Mouse (Mus musculus) hindbrain, embryonic 12.5 days (tissue): ENCODE results near the gene Cpa1. TPM values are rescaled to one million over a fixed set of nuclear protein-coding genes. Genes with fewer than 3 reads are reported as not detected.
A peak's percentile ranks its signal among the peaks of the same experiment; 100 is the strongest.

ENCODE experiments used
- ATAC-seq: fragments of 200-750 bp; cut with Nextera tagmentation; 2 replicates; pipeline ENCODE4 v1.8.0; 2017; ENCODE audit warnings: moderate TSS enrichment; ENCODE audit not compliant: low FRiP score
- H3K27ac ChIP-seq: fragments of 300-500 bp; sonication (generic); 2 replicates; pipeline ENCODE4 v1.5.1; 2016; ENCODE audit warnings: mild to moderate bottlenecking
- H3K27me3 ChIP-seq: fragments of 300-500 bp; sonication (generic); 2 replicates; pipeline ENCODE4 v1.6.1; 2016; ENCODE audit warnings: mild to moderate bottlenecking
- H3K36me3 ChIP-seq: fragments of 300-500 bp; sonication (generic); 2 replicates; pipeline ENCODE4 v1.6.1; 2016; ENCODE audit warnings: mild to moderate bottlenecking
- H3K4me1 ChIP-seq: fragments of 300-500 bp; sonication (generic); 2 replicates; pipeline ENCODE4 v1.6.1; 2016
- H3K4me2 ChIP-seq: fragments of 300-500 bp; sonication (generic); replicated peaks from 2 replicates; pipeline ENCODE4 v1.6.1; 2016; ENCODE audit warnings: mild to moderate bottlenecking
- H3K4me3 ChIP-seq: fragments of 300-500 bp; sonication (generic); 2 replicates; pipeline ENCODE4 v1.5.1; 2016; ENCODE audit warnings: mild to moderate bottlenecking
- H3K9ac ChIP-seq: fragments of 300-500 bp; sonication (generic); 2 replicates; pipeline ENCODE4 v1.6.1; 2016; ENCODE audit warnings: mild to moderate bottlenecking, moderate library complexity
- H3K9me3 ChIP-seq: fragments of 300-500 bp; sonication (generic); replicated peaks from 2 replicates; pipeline ENCODE4 v1.6.1; 2016; ENCODE audit warnings: mild to moderate bottlenecking
- WGBS: fragments of 180-500 bp; shearing (Covaris S2); methylation state at CpG from one replicate; pipeline ENCODE4 v1.1.7; 2016; 5-methylcytosine and 5-hydroxymethylcytosine counted together
- polyA plus RNA-seq: library from polyadenylated mRNA; unstranded; fragments of >200 nt; fragmentation: Nextera tagmentation; extraction: Ambion mirVana; gene quantifications from 2 replicates; pipeline ENCODE4 v1.2.1, GENCODE M21; 2016

Cpa1 gene
- polyA plus RNA-seq, 1 experiment from 2014 or later: 0.30 TPM

- 0 out of 2 replicates have a peak, but pooled peaks have one; percentile 35 for ATAC-seq
- H3K4me1 ChIP-seq: peaks cover 37% of the 10 kb centered on the region
Measured at GRCm38 (mm10) chr6:30654932-30655331, 15.9 kb downstream of the Cpa1 start.

GRCm38 (mm10) chr6:30657279-30657678 lies 18.3 kb downstream of the Cpa1 start:
- H3K4me1 ChIP-seq: peaks cover 41% of the 10 kb centered on the region
- 0 out of 2 replicates have a peak, but pooled peaks cover 2% of the 10 kb centered on the region for H3K36me3 ChIP-seq
- no peak overlapping the region for H3K4me2 ChIP-seq
- H3K9ac ChIP-seq: no peak overlapping the region
- H3K9me3 ChIP-seq: no peaks in the 10 kb centered on the region
- H3K4me3 ChIP-seq: no peak overlapping the region
- 91% methylated on average over 12 of the region's 12 CpGs for WGBS
- H3K27ac ChIP-seq: no peak overlapping the region
- H3K27me3 ChIP-seq: no peaks in the 10 kb centered on the region
- ATAC-seq: no peak

More at GRCm38 (mm10) chr6:30654932-30655331, 15.9 kb downstream of the Cpa1 start:
- Histone ChIP-seq H3K36me3 (0 out of 2 replicates have a peak, but pooled peaks cover 2% of the 10 kb centered on the region), H3K9me3 (no peaks in the 10 kb centered on the region), H3K4me3 (no peak overlapping the region), H3K27me3 (no peaks in the 10 kb centered on the region), H3K27ac (peak overlapping the region; percentile 69), H3K9ac (no peak overlapping the region), H3K4me2 (no peak overlapping the region)
- 84% methylated on average over 3 of the region's 3 CpGs for WGBS

GRCm38 (mm10) chr6:30658619-30659018 lies 19.6 kb downstream of the Cpa1 start:
- WGBS: 63% methylated on average over 9 of the region's 9 CpGs
- Histone ChIP-seq H3K27me3 (no peaks in the 10 kb centered on the region), H3K27ac (no peak overlapping the region), H3K36me3 (0 out of 2 replicates have a peak, but pooled peaks cover 2% of the 10 kb centered on the region), H3K9ac (no peak overlapping the region), H3K9me3 (no peaks in the 10 kb centered on the region), H3K4me2 (no peak overlapping the region), H3K4me1 (peaks cover 32% of the 10 kb centered on the region), H3K4me3 (no peak overlapping the region)
- ATAC-seq: no peak

- peak overlapping the region; percentile 77 for H3K27ac ChIP-seq
- no peak for ATAC-seq
Measured at GRCm38 (mm10) chr6:30664776-30665175, 25.8 kb downstream of the Cpa1 start.

GRCm38 (mm10) chr6:30665296-30665695 lies 26.3 kb downstream of the Cpa1 start:
- ATAC-seq: no peak
- H3K27ac ChIP-seq: peak overlapping the region; percentile 77
- 58% methylated on average over 4 of the region's 4 CpGs for WGBS

More at GRCm38 (mm10) chr6:30664776-30665175, 25.8 kb downstream of the Cpa1 start:
- Histone ChIP-seq H3K4me1 (peaks cover 27% of the 10 kb centered on the region), H3K9ac (no peak overlapping the region), H3K27me3 (no peaks in the 10 kb centered on the region), H3K4me2 (no peak overlapping the region), H3K4me3 (no peak overlapping the region), H3K36me3 (no peaks in the 10 kb centered on the region), H3K9me3 (no peaks in the 10 kb centered on the region)
- 41% methylated on average over 6 of the region's 6 CpGs for WGBS

GRCm38 (mm10) chr6:30666043-30666442 lies 27.0 kb downstream of the Cpa1 start:
- H3K4me2 ChIP-seq: no peak overlapping the region
- H3K4me3 ChIP-seq: no peak overlapping the region
- ATAC-seq: no peak
- H3K9ac ChIP-seq: no peak overlapping the region
- WGBS: 33% methylated on average over 6 of the region's 6 CpGs
- H3K27ac ChIP-seq: peak overlapping the region; percentile 77; the same call in 1 of the 2 replicates
- no peaks in the 10 kb centered on the region for H3K36me3 ChIP-seq
- H3K27me3 ChIP-seq: no peaks in the 10 kb centered on the region
- H3K9me3 ChIP-seq: no peaks in the 10 kb centered on the region
- peaks cover 29% of the 10 kb centered on the region for H3K4me1 ChIP-seq

More at GRCm38 (mm10) chr6:30665296-30665695, 26.3 kb downstream of the Cpa1 start:
- Histone ChIP-seq H3K9me3 (no peaks in the 10 kb centered on the region), H3K27me3 (no peaks in the 10 kb centered on the region), H3K4me3 (no peak overlapping the region), H3K4me1 (peaks cover 31% of the 10 kb centered on the region), H3K9ac (no peak overlapping the region), H3K36me3 (no peaks in the 10 kb centered on the region), H3K4me2 (no peak overlapping the region)

- Histone ChIP-seq H3K4me1 (peaks cover 33% of the 10 kb centered on the region), H3K9ac (no peak overlapping the region), H3K4me3 (no peak overlapping the region), H3K27me3 (no peaks in the 10 kb centered on the region), H3K4me2 (no peak overlapping the region), H3K9me3 (no peaks in the 10 kb centered on the region), H3K36me3 (no peaks in the 10 kb centered on the region), H3K27ac (0 out of 2 replicates have a peak overlapping the region, but pooled peaks have one; percentile 8)
- 60% methylated on average over 5 of the region's 5 CpGs for WGBS
- ATAC-seq: no peak
Measured at GRCm38 (mm10) chr6:30667585-30667984, 28.6 kb downstream of the Cpa1 start.

GRCm38 (mm10) chr6:30671696-30672095 lies 32.7 kb downstream of the Cpa1 start:
- Histone ChIP-seq H3K27ac (no peak overlapping the region), H3K27me3 (no peaks in the 10 kb centered on the region), H3K9ac (no peak overlapping the region), H3K4me1 (peaks cover 48% of the 10 kb centered on the region), H3K4me2 (no peak overlapping the region), H3K36me3 (no peaks in the 10 kb centered on the region), H3K4me3 (no peak overlapping the region), H3K9me3 (no peaks in the 10 kb centered on the region)
- 73% methylated on average over 5 of the region's 5 CpGs for WGBS
- no peak for ATAC-seq

GRCm38 (mm10) chr6:30673764-30674561 lies 34.9 kb downstream of the Cpa1 start:
- Histone ChIP-seq H3K27ac (peak overlapping the region; percentile 93), H3K4me2 (peak overlapping the region; percentile 23; the same call in 1 of the 2 replicates), H3K27me3 (no peaks in the 10 kb centered on the region), H3K36me3 (no peaks in the 10 kb centered on the region), H3K4me3 (no peak overlapping the region), H3K9me3 (no peaks in the 10 kb centered on the region), H3K4me1 (peaks cover 53% of the 10 kb centered on the region), H3K9ac (0 out of 2 replicates have a peak overlapping the region, but pooled peaks have one; percentile 32)
- ATAC-seq: peak; percentile 37; the same call in 1 of the 2 replicates
- WGBS: 31% methylated on average over 14 of the region's 14 CpGs

GRCm38 (mm10) chr6:30674714-30675280 lies 35.8 kb downstream of the Cpa1 start:
- Histone ChIP-seq H3K27ac (peak overlapping the region; percentile 93), H3K9me3 (no peaks in the 10 kb centered on the region), H3K9ac (0 out of 2 replicates have a peak overlapping the region, but pooled peaks have one; percentile 58), H3K27me3 (no peaks in the 10 kb centered on the region), H3K4me1 (peaks cover 57% of the 10 kb centered on the region), H3K36me3 (no peaks in the 10 kb centered on the region), H3K4me3 (no peak overlapping the region), H3K4me2 (peak overlapping the region; percentile 41)
- 38% methylated on average over 9 of the region's 9 CpGs for WGBS
- ATAC-seq: peak; percentile 15; the same call in 1 of the 2 replicates

GRCm38 (mm10) chr6:30675281-30675771 lies 36.3 kb downstream of the Cpa1 start:
- WGBS: 11% methylated on average over 11 of the region's 11 CpGs

GRCm38 (mm10) chr6:30676506-30676905 lies 37.5 kb downstream of the Cpa1 start:
- Histone ChIP-seq H3K27ac (0 out of 2 replicates have a peak overlapping the region, but pooled peaks have one; percentile 52), H3K4me3 (no peak overlapping the region), H3K9me3 (no peaks in the 10 kb centered on the region), H3K36me3 (no peaks in the 10 kb centered on the region), H3K4me1 (peaks cover 46% of the 10 kb centered on the region), H3K4me2 (no peak overlapping the region), H3K9ac (no peak overlapping the region), H3K27me3 (no peaks in the 10 kb centered on the region)
- WGBS: 88% methylated on average over 6 of the region's 6 CpGs
- no peak for ATAC-seq

More at GRCm38 (mm10) chr6:30675281-30675771, 36.3 kb downstream of the Cpa1 start:
- no peak overlapping the region for H3K4me3 ChIP-seq
- H3K27ac ChIP-seq: peak overlapping the region; percentile 93
- peak overlapping the region; percentile 41 for H3K4me2 ChIP-seq
- H3K36me3 ChIP-seq: no peaks in the 10 kb centered on the region
- peaks cover 54% of the 10 kb centered on the region for H3K4me1 ChIP-seq
- ATAC-seq: peak; percentile 47
- no peaks in the 10 kb centered on the region for H3K27me3 ChIP-seq
- no peaks in the 10 kb centered on the region for H3K9me3 ChIP-seq
- H3K9ac ChIP-seq: peak overlapping the region; percentile 58; the same call in 1 of the 2 replicates
